Comparison of ENCODE assay signal across 9 mouse cellular contexts in the genomic region with DNA sequence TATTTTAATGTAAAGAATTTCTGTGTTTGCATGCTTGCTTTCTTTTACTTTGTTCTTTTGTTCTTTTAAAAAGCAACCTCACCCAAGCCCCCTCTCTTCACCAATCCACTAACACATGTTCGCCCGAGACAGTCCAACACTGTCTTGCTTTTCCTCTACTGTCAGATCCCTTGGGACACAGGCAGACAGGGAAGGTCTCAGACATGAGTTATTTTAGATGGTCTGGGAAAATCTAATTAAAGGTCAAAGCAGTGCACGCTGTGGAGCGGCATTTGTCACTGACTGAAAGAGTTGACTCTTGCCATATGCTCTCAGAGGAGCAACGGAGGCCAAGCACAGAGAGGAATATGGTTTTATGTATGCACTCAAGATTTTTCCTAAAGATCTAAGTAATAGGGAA.
DNase-seq lines count a peak whose midpoint lies in the region; ATAC-seq and TF ChIP-seq lines count a peak whose summit lies in the region.
"Had no signal": no experiment of that assay in that cellular context is flagged by ENCODE, and none has a peak within 500 bp of the region (broad histone marks: within the 10 kb centered on the region; RNA-seq: fewer than 3 reads in every experiment).

No protein-coding gene starts in this region.

- H3K4me1 ChIP-seq in forebrain, embryonic 12.5 days = peaks cover 5% of the 10 kb centered on the region
- H3K4me1 ChIP-seq in forebrain, embryonic 11.5 days (replicated peaks; ENCODE audit: control insufficient read depth, insufficient read depth, low read length) = no peaks in the 10 kb centered on the region
- no peaks in the 10 kb centered on the region for H3K4me1 ChIP-seq in neural tube, embryonic 15.5 days
- H3K4me1 ChIP-seq in hindbrain, embryonic 16.5 days (ENCODE audit: control insufficient read depth, insufficient read depth, low read depth, low read length) = no peaks in the 10 kb centered on the region

- H3K9ac ChIP-seq in forebrain, embryonic 12.5 days = no peak overlapping the region
- no peak overlapping the region for H3K9ac ChIP-seq in forebrain, embryonic 11.5 days (ENCODE audit: low read length)
- H3K9ac ChIP-seq in neural tube, embryonic 15.5 days (replicated peaks) = no peak overlapping the region
- H3K9ac ChIP-seq in hindbrain, embryonic 16.5 days (ENCODE audit: low read depth, low read length) = no peak overlapping the region

- H3K36me3 ChIP-seq in forebrain, embryonic 12.5 days (replicated peaks) = no peaks in the 10 kb centered on the region
- H3K36me3 ChIP-seq in forebrain, embryonic 11.5 days (ENCODE audit: control insufficient read depth, insufficient read depth, low read length) = no peaks in the 10 kb centered on the region
- H3K36me3 ChIP-seq in neural tube, embryonic 15.5 days = no peaks in the 10 kb centered on the region
- H3K36me3 ChIP-seq in hindbrain, embryonic 16.5 days (ENCODE audit: control insufficient read depth, insufficient read depth, low read length) = no peaks in the 10 kb centered on the region

- intact Hi-C loops in left cerebral cortex, adult 2 months (cut with DNase I) = loop anchor here (10.0 kb wide), 1 partner anchor 272 kb away; no protein-coding TSS in a partner anchor

- H3K4me2 ChIP-seq in forebrain, embryonic 12.5 days = no peak overlapping the region
- H3K4me2 ChIP-seq in forebrain, embryonic 11.5 days (ENCODE audit: low read depth, low read length, severe bottlenecking) = no peak overlapping the region
- no peak overlapping the region for H3K4me2 ChIP-seq in neural tube, embryonic 15.5 days
- no peak overlapping the region for H3K4me2 ChIP-seq in hindbrain, embryonic 16.5 days (ENCODE audit: low read length)

- WGBS in forebrain, embryonic 12.5 days = 62% methylated on average over 5 of the region's 5 CpGs
- WGBS in forebrain, embryonic 11.5 days = 65% methylated on average over 5 of the region's 5 CpGs
- 13% methylated on average over 5 of the region's 5 CpGs for WGBS in neural tube, embryonic 15.5 days
- 17% methylated on average over 5 of the region's 5 CpGs for WGBS in hindbrain, embryonic 16.5 days

- no peak for TF ChIP-seq CTCF in left cerebral cortex, adult 2 months (IDR thresholded peaks at IDR 0.05)

- ATAC-seq in forebrain, embryonic 12.5 days (ENCODE audit: low FRiP score) = 0 out of 2 replicates have a peak, but pooled peaks have one; percentile 11
- ATAC-seq in forebrain, embryonic 11.5 days (replicated peaks; ENCODE audit: low FRiP score) = no peak
- ATAC-seq in neural tube, embryonic 15.5 days (ENCODE audit: low FRiP score) = no peak
- peak; percentile 27; the same call in 1 of the 2 replicates for ATAC-seq in hindbrain, embryonic 16.5 days

- H3K4me3 ChIP-seq in forebrain, embryonic 12.5 days (replicated peaks) = no peak overlapping the region
- H3K4me3 ChIP-seq in forebrain, embryonic 11.5 days (ENCODE audit: low read depth, low read length) = no peak overlapping the region
- no peak overlapping the region for H3K4me3 ChIP-seq in neural tube, embryonic 15.5 days (replicated peaks)
- H3K4me3 ChIP-seq in hindbrain, embryonic 16.5 days (ENCODE audit: low read length) = no peak overlapping the region
- H3K4me3 ChIP-seq in left cerebral cortex, adult 2 months = no peak overlapping the region

- no peaks in the 10 kb centered on the region for H3K9me3 ChIP-seq in forebrain, embryonic 12.5 days
- no peaks in the 10 kb centered on the region for H3K9me3 ChIP-seq in forebrain, embryonic 11.5 days (ENCODE audit: control insufficient read depth, low read length)
- H3K9me3 ChIP-seq in neural tube, embryonic 15.5 days (replicated peaks) = no peaks in the 10 kb centered on the region
- H3K9me3 ChIP-seq in hindbrain, embryonic 16.5 days (ENCODE audit: control insufficient read depth, low read length) = no peaks in the 10 kb centered on the region

- no peak overlapping the region for H3K27ac ChIP-seq in forebrain, embryonic 12.5 days
- no peak overlapping the region for H3K27ac ChIP-seq in forebrain, embryonic 11.5 days (ENCODE audit: low read depth, low read length)
- H3K27ac ChIP-seq in neural tube, embryonic 15.5 days (replicated peaks) = no peak overlapping the region
- no peak overlapping the region for H3K27ac ChIP-seq in hindbrain, embryonic 16.5 days (ENCODE audit: low read depth, low read length)
- H3K27ac ChIP-seq in left cerebral cortex, adult 2 months = no peak overlapping the region

- H3K27me3 ChIP-seq in forebrain, embryonic 12.5 days = no peaks in the 10 kb centered on the region
- H3K27me3 ChIP-seq in forebrain, embryonic 11.5 days (ENCODE audit: control insufficient read depth, insufficient read depth, low read length) = no peaks in the 10 kb centered on the region
- no peaks in the 10 kb centered on the region for H3K27me3 ChIP-seq in neural tube, embryonic 15.5 days (replicated peaks)
- H3K27me3 ChIP-seq in hindbrain, embryonic 16.5 days (replicated peaks; ENCODE audit: control insufficient read depth, insufficient read depth, low read length) = no peaks in the 10 kb centered on the region

- no peak for DNase-seq in forebrain, embryonic 11.5 days (ENCODE audit: low spot score)
- DNase-seq in neural tube, embryonic 10.5 days (ENCODE audit: extremely low spot score, low spot score) = peak; percentile 45
- DNase-seq in yolk sac, embryonic 10.5 days (ENCODE audit: low spot score) = peak; percentile 10
- DNase-seq in thymus, postnatal 0 days (ENCODE audit: low spot score) = no peak
- DNase-seq in left cerebral cortex, adult 2 months (ENCODE audit: extremely low spot score in 1 of 2, low spot score in 2 of 2) = no peak
- DNase-seq: lung, postnatal 14 days had no signal

Comparison
In these comparisons a context has a peak if more than half of its experiments do, and no peak if none do; other contexts are left out.
1. ATAC-seq: peak in forebrain, embryonic 12.5 days (single experiment) and hindbrain, embryonic 16.5 days (single experiment); none in forebrain, embryonic 11.5 days (single experiment) and neural tube, embryonic 15.5 days (single experiment).
2. DNase-seq: peak in neural tube, embryonic 10.5 days (single experiment) and yolk sac, embryonic 10.5 days (single experiment); none in forebrain, embryonic 11.5 days (single experiment), thymus, postnatal 0 days (single experiment) and left cerebral cortex, adult 2 months (0 of 2).